Mouse (Mus musculus) common myeloid progenitor, adult 5-6 weeks (primary cell): ENCODE data around the gene Dnah7c. TPM values are rescaled to one million over a fixed set of nuclear protein-coding genes. Genes with fewer than 3 reads are reported as not detected.
"Not testable (repeated sequence)": the region's sequence is repeated elsewhere in the genome, so short reads cannot be mapped to it uniquely, and the experiment has no call there.

Experiments used
- ATAC-seq: replicated peaks from 2 replicates; pipeline ENCODE4 v1.8.0; 2016; ENCODE audit warnings: low read depth, mild to moderate bottlenecking, moderate TSS enrichment, inconsistent platforms; ENCODE audit not compliant: poor library complexity, severe bottlenecking
- total RNA-seq: library from RNA; stranded (forward); fragments of 200-1000, 187-1606 nt; gene quantifications from 2 replicates; pipeline ENCODE4 v1.2.3, GENCODE M21; 2017

Dnah7c gene
- total RNA-seq, 1 experiment from 2014 or later: not detected

GRCm38 (mm10) chr1:46725266-46725665 is 299.9 kb downstream of the Dnah7c start:
- ATAC-seq: no peak

GRCm38 (mm10) chr1:46725719-46726118 is 300.3 kb downstream of the Dnah7c start:
- ATAC-seq: not testable (repeated sequence)

DNA sequence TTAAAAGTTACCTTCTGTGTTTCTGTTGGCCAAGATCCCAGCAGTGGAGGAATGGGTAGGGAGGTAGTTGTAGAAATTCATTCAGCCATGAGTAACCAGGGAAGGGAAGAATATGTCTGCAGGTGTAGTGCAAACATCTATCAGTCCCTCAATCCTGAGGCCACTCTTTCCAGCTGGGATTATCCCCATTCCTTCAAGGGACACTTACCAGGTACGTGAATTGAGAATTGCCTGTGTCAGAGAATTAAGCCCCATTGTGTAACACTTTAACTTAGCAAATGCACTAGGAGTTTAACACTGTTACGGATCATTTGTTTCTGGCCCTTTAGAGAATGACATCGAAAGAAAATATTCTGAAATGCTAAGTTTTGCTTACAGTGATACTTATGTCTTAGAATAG is 304.3 kb downstream of the Dnah7c start:
- not testable (repeated sequence) for ATAC-seq

DNA sequence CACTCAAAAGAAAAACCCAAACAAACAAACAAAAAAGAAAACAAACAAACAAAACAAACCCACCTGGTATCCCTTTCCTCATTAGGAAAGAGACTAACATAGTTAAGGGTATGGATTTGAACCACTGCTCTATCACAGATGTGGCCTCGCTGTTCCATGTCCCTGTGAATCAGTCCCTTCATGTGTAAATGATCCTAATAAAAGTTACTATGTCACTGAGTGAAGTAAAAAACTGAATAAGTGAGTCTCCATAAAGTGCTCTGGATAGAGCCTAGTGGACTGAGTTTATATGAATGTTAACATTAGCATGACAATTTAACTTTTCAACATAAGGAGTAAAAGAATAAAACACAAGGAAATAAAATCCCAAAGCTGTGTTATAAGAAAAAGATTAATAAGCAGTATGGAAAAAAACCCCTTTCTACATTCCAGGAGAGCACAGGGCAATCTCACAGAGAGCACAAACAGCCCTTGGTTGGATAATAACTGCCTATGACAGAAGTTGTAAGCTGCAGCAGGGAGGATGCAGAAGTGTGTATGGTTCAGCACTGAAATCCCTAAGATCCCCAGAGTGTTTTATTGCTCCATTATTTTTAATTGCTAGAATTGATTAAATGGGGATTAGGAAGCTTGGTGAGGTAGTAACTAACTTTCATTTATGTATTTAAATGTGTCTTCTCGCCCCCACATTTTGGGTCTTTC is 308.2 kb downstream of the Dnah7c start:
- ATAC-seq: not testable (repeated sequence)

- not testable (repeated sequence) for ATAC-seq
Measured at GRCm38 (mm10) chr1:46734455-46734854, 309.1 kb downstream of the Dnah7c start.

GRCm38 (mm10) chr1:46764600-46764999 is 339.2 kb downstream of the Dnah7c start:
- not testable (repeated sequence) for ATAC-seq

GRCm38 (mm10) chr1:46769318-46769717 is 343.9 kb downstream of the Dnah7c start:
- ATAC-seq: peak; percentile 65

DNA sequence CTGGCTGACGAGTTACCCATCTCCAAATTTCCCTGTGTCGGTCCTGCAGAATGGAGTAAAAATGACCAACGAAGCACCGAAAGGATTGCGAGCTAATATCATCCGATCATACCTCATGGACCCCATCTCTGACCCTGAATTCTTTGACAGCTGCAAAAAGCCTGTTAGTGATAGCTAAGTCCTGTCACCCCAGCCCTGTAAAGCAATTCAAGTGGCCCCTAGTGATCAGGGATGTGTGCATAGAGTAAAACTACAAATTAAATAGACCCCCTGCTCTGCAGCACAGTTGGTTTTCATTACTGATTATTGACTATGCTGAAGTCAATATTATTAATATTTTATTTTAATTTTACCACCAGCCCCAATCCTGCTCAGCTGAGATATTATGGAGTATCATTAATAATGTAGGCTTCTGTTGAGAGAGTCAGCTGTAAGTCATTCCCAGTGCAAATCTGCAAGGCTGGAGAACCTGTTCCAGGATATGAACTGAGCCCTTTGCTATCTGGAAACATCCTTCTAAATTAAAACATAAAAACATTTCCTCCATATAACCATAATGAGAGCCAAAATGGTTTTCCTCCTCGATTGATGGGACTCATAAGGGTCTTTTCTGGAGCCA is 344.8 kb downstream of the Dnah7c start:
- not testable (repeated sequence) for ATAC-seq

DNA sequence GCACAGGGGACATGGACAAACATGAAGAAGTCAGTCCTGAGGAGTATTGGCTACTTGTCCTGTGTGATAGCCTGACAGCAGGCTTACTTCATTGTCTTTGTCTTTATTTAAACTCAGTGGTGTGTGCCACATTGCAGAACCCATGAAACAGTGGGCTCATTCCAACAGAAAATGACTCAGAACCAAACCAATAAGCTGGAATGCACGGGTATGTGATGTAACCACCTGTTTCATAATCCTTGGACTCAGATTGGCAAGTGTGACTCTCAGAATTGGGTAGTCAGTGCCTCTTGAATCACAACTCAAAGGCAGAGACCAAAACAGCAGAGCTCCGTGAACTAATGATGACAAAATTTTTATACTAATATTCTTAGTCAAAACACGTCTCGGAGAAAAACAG is 356.8 kb downstream of the Dnah7c start:
- ATAC-seq: not testable (repeated sequence)

DNA sequence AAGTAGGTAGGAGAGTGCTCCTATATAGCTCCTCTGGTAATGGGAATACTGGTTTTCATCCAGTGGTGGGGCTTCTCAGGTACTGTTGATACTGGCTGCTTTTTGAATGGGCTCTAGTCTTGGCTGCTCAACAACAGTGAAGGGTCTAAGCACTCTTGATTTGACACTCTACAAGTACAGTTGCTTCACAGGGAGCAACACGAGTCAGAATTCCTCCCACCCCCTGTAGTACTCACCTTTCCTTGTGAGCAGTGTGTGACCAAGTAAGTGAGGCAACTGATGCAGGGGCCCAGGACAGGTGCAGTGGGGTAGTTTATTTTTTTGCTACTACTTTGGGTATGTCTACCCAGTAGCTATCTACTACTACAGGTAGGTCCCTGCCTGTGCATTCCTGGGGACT is 379.7 kb downstream of the Dnah7c start:
- no peak for ATAC-seq

GRCm38 (mm10) chr1:46808630-46809029 is 383.2 kb downstream of the Dnah7c start:
- not testable (repeated sequence) for ATAC-seq

- ATAC-seq: no peak
Measured at GRCm38 (mm10) chr1:46817934-46818333, 392.5 kb downstream of the Dnah7c start.

DNA sequence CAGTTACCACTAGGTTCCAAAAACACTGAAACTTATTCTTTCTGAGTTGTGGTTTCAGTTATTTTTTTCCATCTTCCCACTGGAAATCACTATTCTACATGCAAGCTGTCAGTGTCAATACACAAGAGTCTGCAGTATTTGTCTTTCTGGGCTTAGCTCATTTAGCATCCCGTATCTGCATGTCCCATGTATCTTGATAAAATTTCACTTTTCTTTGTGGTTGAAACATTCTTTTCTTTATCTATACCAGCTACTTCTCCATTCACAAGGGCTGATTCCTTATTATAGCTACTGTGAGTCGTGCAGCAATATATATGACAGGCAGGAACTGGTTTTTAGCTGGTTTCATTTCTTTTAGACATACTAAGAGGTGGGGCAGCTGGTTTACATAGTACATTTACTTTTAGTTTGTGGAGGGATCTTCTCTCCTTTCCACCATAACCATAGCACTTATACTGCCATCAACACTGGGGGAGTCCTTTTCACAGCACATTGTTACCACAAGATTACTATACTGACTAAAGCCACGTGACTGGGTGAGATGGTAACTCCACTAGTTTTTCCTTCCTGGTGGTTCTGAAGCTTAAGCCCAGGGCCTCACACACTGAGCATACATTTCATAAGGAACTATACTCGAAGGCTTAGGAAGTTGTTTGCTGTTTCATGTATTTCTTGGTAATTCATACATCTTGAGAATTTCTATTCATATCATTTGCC is 397.0 kb downstream of the Dnah7c start:
- peak; percentile 29 for ATAC-seq

DNA sequence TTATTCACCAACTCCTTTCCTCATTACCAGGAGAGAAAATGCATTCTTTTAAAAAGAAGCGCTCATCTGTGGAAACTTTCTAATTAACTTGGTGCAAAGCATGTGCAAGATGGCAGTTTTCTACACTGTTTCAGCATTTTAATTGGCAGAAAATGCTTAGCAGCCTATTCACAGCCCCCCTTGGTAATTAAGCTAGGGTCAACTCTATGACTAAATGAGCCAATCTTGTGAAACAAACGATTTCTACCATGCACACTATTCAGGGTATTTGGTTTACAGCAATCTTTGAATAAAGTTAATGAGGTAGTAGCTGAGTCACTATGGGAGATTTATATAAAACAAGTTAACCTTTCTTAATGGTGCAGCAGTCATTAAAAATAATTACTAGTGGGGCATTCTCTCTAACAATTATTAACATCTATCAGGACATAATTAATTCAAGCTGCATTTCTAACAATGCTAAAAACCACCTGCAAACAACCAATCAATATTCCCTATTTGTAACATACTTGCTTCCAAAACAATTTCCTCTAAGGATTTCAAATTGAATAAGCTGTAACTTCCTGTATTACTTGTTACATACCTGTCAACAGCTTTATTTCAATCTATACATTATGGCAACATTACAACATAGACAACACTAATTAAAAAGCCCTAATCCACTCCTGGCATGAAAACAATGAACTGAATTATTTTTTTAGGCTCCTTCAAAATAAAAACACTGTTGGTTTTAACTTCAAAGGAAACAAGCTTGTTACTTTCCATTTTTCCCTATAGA is 404.9 kb downstream of the Dnah7c start:
- ATAC-seq: no peak

GRCm38 (mm10) chr1:46831927-46832326 is 406.5 kb downstream of the Dnah7c start:
- peak; percentile 77 for ATAC-seq

GRCm38 (mm10) chr1:46843406-46843805 is 418.0 kb downstream of the Dnah7c start:
- ATAC-seq: no peak

- ATAC-seq: no peak
Measured at GRCm38 (mm10) chr1:46844281-46844680, 418.9 kb downstream of the Dnah7c start.

DNA sequence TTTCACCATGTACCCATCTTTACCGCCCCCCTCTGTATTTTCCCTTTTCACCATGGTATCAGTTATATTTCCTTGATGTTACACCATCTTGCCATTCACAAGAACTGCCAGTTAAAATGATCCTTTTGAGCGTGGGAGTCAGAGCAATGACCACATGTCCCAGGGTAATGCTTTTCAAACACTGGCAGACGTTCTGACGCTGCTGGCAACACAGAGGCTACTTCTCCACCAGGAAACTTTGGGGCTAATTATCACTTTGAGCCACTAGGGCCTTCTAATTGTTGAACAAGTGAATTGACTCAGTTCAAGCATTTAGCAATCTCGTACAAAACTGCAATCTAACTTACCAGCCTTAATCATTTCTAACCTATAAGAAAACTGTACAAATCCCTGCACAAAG is 419.8 kb downstream of the Dnah7c start:
- ATAC-seq: no peak

DNA sequence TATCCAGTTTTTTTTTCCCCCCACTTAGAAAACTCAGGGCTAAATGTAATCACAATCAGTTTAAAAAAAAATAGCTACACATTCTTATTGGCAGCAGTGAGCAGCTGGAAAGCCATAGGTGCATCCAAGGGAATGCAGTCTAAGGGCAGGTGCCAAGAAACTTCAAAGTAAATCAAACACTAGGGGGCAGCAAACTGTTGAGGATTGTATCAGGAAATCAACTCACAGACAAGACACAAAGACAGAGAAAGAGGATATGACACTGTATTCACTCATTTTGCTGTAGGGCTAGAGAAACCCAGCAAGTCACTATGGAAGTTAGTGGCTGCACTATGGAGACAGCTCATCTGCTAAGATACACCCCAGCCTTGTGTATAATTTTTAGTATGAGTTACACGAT is 424.4 kb downstream of the Dnah7c start:
- ATAC-seq: peak; percentile 30

- ATAC-seq: no peak
Measured at GRCm38 (mm10) chr1:46851586-46851985, 426.2 kb downstream of the Dnah7c start.
